Mouse (Mus musculus) fat pad, adult 2 months (tissue): ENCODE results near the gene B3glct.

Experiments
- DNase-seq: peaks from one replicate; pipeline ENCODE4 v3.0.0-alpha.2; 2011; ENCODE audit warnings: low read depth, low spot score; ENCODE audit errors: extremely low read depth

Gene B3glct

DNA sequence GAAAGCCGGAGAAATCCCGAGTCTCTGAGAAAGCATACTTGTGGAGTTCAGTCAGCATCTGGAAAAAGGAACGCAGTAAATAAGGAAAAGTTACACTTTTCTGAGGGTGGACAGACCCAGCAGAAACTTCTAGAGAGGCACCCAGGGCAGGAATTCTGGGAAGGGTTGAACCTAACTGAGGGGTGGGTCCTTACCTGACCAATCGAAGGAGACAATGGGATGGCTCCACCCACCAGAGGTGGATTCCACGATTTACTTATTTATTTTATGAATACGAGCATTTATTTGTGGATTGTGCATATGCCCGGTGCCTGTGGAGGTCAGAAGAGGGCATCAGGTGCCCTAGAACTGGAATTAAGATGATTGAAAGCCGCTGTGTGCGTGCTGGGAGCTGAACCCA lies 64.3 kb downstream of the B3glct start:
- DNase-seq: no peak

DNA sequence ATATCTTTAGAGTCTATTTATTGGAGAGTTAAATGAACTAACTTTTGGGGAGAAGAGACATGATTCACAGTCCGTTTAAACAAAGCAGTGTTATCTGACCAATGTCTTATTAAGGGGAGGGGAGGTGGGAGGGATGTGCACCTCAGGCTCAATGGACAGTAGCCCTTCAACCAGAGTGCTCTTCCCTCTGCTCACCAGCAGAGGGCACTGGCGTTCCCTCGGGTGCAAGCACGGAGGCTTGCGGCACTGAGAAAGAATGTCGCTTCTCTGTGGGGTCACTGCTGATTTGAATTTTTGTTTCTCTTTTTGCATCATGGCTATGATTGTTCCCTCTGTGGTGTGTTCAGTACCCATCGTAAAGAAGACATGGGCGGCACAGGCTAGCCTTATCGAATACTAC lies 67.0 kb downstream of the B3glct start:
- no peak for DNase-seq

DNA sequence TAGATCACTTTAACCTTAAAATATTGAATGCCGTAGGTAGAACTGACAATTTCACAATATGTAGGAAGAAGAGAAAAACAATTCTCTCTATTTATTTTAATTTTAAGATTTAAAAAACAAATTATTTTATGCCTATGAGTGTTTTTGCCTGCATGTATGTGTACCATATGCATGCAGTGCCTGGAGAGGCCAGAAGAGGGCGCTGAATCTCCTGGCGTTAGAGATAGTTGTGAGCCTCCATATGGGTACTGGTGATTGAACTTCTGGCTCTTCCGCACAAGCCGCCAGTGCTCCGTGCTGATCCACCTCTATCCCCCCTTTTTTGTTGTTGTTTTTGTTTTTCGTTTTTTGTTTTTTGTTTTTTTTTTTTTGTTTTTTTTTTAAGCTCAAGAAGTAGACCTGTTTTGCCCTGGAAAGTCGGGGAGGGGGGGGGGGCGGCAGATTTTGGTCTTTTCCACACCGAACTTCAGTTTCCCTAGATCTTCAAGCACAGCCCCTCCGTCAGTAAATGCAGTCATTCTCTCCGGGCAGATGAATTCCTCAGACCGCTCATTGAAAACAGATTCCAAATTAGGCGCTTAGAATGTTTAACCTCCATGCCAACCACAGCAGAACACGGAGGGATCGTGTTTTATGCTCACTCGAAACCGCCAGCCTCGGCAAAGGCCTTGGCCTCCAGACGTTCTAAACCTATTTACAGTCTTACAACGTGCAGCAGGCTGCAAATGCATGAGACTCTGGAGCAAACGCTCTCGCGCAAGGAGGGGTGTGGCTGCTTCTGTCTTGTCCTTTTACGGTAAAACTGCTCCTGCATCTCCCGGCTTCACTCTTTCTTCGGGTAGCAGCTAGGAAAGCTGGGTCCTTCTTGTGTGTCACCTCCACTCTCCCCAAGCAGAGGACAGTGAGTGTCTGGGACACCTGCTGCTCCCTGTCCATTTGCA lies 70.9 kb downstream of the B3glct start:
- no peak for DNase-seq

DNA sequence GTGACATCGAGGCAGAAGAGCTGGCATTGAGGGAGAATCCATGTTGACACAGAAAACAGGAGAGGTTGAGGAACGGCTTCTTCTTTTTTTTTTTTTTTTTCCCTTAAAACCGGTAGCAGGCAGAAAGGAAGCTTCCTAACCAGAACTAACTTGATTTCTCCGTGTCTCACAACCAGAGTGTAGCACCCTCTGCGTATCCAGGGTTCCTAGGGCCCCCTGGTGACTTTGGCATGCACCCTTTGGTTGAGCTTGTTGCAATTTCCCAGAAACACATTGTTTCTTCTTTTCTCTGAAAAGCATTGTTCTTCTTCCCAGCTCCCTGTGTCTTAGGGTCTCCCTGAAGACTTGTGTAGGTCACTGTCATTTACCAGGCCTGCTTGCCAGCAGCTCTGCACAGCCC lies 73.8 kb downstream of the B3glct start:
- DNase-seq: no peak

DNA sequence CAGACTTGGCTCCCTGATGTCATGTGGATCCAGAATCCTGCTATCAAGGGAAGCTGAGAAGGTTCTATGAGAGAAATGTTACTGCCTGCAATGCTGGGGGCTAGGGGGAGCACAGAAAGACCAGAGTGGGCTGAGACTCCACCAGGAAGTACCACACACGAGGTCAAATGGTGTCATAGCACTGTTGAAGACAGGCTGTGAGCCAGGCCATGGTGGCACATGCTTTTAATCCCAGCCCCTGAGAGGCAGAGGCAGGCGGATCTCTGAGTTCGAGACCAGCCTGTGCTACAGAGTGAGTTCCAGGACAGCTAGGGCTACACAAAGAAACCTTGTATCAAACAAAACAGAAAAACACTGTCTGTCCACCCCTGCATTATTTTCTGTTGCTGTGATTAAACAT lies 75.0 kb downstream of the B3glct start:
- DNase-seq: no peak

DNA sequence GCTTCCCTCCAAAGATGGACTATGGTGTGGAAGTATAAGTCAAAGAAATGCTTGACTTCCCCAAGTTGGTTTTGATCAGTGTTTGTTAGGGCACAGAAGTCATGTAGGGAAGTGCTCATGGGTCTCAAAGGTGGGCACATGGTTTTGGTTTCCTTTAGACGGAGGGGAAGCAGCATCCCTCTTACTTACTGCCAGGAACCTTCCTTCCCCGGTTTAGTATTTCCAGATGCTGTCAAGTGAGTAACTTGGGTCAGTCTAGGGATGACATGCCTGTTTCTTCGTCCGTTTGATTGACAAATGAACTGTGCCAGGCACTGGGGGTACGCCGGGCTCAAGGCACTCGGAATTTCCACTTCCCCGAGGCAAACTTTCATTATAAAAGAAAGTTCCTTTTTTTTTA lies 89.1 kb downstream of the B3glct start:
- no peak for DNase-seq

DNA sequence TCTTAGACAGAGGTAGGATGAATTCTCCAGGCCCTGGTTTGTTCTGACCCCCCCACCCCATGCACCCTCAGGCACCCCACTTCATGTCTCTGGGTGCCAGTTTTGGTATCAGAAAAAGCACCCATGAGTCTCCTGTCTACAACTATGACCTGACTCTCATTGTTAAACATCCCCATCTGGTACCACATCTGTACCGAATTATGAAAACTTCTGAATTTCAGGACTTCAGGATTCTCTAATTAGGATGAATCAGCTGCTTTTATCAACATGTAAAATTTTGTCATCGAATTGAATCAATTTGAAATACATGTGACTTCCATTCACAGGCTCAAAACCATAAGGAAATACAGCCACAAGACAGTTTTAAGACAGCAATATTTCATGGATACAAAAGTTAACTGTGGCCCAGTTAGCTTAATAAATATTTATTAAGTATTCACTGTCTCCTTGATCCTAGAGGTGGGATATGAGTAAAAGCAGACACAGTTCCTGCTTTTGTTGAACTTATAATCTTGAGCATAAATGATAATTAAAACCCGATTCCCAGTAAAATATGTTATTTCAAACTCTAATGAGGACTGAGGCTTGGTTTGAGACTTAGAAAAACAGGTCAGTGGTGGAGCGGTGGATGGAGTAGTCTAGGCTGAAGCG lies 89.7 kb downstream of the B3glct start:
- no peak for DNase-seq

DNA sequence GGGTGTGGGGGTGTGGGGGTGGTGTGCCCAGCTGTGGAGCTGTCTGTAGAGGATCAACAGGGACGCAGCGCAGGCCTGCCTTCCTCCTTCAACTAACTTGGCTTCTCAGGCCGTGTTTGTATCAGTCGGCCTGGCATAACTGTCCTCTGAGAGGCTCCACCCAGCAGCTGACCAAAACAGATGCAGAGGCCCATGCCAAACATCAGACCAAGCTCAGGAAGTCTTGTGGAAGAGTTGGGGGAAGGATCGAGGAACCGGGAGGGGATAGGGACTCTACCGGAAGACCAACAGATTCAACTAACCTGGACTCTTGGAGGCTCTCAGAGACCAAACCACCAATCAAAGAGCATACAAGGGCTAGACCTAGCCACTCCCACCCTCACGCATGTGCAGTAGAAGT lies 91.6 kb downstream of the B3glct start:
- DNase-seq: no peak

DNA sequence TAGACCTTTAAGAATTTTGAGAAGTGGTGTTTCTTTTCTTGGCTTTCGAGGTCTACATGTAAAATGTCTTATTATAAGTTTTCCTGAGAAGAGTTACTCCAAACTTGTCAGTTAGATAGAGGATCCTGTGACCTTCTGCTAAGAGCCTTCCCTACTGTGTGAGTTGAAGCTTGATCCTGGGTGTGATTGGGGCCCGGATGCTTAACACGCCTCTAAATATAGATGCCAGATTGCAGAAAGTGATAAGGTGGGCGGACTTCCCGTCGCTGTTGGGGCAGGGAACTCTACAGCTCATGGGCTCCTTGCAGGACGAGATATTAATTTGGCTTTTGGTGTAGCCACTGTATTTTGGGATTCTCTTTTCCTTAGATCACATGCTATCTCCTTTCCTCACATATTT lies 98.0 kb downstream of the B3glct start:
- no peak for DNase-seq

DNA sequence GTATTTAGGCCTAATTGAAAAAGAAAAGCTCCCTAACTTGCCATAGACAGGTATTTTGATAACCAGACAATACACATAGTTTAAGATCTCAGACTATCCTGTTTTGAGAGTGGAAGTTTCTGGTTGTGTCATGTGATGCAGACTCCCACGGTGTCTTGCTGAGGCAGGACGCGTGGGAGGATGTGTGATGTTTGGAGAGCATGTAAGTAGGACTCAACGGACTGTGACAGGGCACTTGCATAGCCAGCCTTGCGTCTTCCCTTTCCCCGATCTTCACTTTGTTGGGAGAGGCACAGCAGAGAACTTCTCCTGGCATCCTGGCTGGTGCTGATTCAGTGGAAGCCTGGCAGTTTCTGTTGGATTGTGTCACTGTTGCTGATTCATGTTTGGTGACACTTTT lies 101.7 kb downstream of the B3glct start:
- no peak for DNase-seq

DNA sequence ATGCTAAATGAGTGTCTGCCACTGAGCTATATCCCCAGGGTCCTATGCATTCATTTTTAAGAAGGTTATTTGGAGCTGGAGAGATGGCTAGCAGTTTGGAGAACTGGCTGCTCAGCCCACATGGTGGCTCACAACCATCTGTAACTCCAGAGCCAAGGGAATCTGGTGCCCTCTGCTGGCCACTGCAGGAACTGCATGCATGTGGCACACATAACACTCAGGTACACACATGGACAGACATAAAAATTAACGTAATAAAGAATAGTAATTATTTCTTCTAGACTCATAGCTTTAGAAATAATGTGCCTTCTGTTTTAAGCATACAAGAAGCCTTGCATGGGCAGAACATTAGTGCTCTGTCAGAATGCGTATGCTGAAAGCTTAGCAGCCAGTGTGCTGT lies 102.4 kb downstream of the B3glct start:
- DNase-seq: no peak

DNA sequence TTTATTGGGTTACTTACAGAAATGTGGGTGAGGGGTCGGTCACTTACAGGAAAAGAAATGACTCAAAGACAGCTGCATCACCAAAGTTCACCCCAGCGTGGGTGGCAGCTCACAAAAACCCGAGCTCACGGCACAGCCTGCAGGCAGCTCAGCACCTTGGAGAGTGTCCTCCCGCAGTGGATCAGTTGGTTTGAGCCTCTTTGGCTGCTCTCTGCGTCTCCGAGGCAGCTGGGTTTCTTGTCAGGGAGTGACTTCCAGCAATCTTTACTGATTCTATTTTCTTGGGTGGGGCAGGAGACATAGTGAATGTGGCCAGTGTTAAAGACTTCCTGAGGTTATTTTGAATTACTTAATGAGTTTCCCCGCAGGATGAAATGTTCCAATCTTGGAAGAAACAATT lies 112.1 kb downstream of the B3glct start:
- no peak for DNase-seq

DNA sequence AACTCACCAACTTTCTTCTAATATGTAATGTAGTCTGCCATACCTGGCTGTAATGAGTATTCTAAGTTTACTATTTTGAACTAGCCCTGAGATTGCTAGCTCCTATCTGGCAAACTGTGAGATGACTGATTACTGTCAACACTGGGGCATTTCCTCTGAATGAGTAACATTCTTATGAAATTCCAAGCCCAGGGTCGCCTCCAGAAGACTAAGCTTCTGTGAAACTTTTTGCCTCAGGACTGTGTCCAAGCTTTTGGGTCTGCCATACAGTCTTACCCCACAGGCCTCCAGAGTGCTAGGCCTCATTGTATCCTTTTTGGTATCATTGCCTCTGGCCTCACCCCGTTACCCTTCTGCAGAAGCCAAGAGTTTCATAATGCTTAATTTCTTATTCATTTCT lies 132.0 kb downstream of the B3glct start:
- no peak for DNase-seq

DNA sequence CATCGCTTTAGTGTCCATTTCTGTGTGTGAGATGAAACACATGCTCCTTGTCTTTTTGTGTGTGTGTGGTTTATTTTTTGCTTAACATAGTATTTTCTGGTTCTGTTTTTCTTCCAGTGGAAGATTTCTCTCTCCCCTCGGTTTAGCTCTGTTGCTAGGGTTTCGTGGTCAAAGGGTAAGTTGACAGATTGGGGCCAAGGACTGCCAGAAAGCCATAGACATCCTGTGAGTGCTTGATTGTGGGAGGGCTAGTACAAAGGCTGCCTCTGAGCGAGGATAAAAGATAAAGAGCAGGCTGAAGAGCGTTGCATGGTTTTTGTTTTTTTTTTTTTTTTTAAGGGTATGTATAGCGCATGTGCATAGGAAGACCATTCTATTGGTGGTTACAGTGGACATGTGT lies 133.8 kb downstream of the B3glct start:
- no peak for DNase-seq
